Mouse (Mus musculus) heart, postnatal 14 days (tissue): Measurements from ENCODE around the gene Mbl2. TPM values are rescaled to one million over a fixed set of nuclear protein-coding genes. Genes with fewer than 3 reads are reported as not detected.
"Not testable (repeated sequence)": the region's sequence is repeated elsewhere in the genome, so short reads cannot be mapped to it uniquely, and the experiment has no call there.

ENCODE experiments used
- DNase-seq, 2 experiments: peaks; one replicate each; pipeline ENCODE4 v3.0.0; 2021 to 2022
- intact Hi-C: fragments of 180-260 bp; cut with DNase I; formaldehyde crosslinking; loops from one replicate; pipeline ENCODE4 v1.15.1; 2025
- long read RNA-seq, 2 experiments: library from polyadenylated mRNA; stranded (forward); transcript quantifications; one replicate each; pipeline ENCODE4 v2.0.0; 2021
- total RNA-seq, 2 experiments: library from RNA; stranded (reverse); gene quantifications; 2 replicates each; pipeline ENCODE4 v1.2.3; 2021

The Mbl2 gene
- not detected for total RNA-seq
- long read RNA-seq, experiment 1 = 0 reads
- long read RNA-seq, experiment 2 = 0 reads

GRCm38 (mm10) chr19:30232691-30233090 lies at the start of gene Mbl2:
Gene Mbl2 (plus strand): TSS chr19:30232942.
- no peak for DNase-seq
- intact Hi-C loops = no loop called here

- intact Hi-C loops = no loop called here
- no peak for DNase-seq
Measured at GRCm38 (mm10) chr19:30185536-30185935, 47.2 kb upstream of the Mbl2 start.

- intact Hi-C loops = no loop called here
- DNase-seq = no peak
Measured at GRCm38 (mm10) chr19:30187232-30187631, 45.5 kb upstream of the Mbl2 start.

GRCm38 (mm10) chr19:30194999-30195398 lies 37.7 kb upstream of the Mbl2 start:
- DNase-seq = no peak
- intact Hi-C loops = no loop called here

GRCm38 (mm10) chr19:30202177-30202576 lies 30.6 kb upstream of the Mbl2 start:
- intact Hi-C loops = loop anchor here (2.0 kb wide), 1 partner anchor 375 kb away; no protein-coding TSS in a partner anchor
- no peak for DNase-seq

GRCm38 (mm10) chr19:30205159-30205816 lies 27.5 kb upstream of the Mbl2 start:
- intact Hi-C loops = no loop called here
- DNase-seq = peak; percentile 15 to 44

GRCm38 (mm10) chr19:30205874-30206273 lies 26.9 kb upstream of the Mbl2 start:
- DNase-seq = no peak
- intact Hi-C loops = no loop called here

GRCm38 (mm10) chr19:30206981-30207380 lies 25.8 kb upstream of the Mbl2 start:
- DNase-seq = no peak
- intact Hi-C loops = no loop called here

GRCm38 (mm10) chr19:30209006-30209405 lies 23.7 kb upstream of the Mbl2 start:
- intact Hi-C loops, DNase-seq: not testable (repeated sequence)

GRCm38 (mm10) chr19:30214026-30214425 lies 18.7 kb upstream of the Mbl2 start:
- intact Hi-C loops = no loop called here
- DNase-seq = no peak

GRCm38 (mm10) chr19:30215736-30216135 lies 17.0 kb upstream of the Mbl2 start:
- DNase-seq, intact Hi-C loops: not testable (repeated sequence)

- no peak for DNase-seq
- intact Hi-C loops = no loop called here
Measured at GRCm38 (mm10) chr19:30216186-30216585, 16.6 kb upstream of the Mbl2 start.

GRCm38 (mm10) chr19:30217335-30217734 lies 15.4 kb upstream of the Mbl2 start:
- peak; percentile 54 to 72 for DNase-seq
- intact Hi-C loops = no loop called here

- intact Hi-C loops, DNase-seq: not testable (repeated sequence)
Measured at GRCm38 (mm10) chr19:30222593-30222992, 10.1 kb upstream of the Mbl2 start.

GRCm38 (mm10) chr19:30229477-30229876 lies 3.3 kb upstream of the Mbl2 start:
- intact Hi-C loops = no loop called here
- DNase-seq = no peak

GRCm38 (mm10) chr19:30234416-30234815 lies 1.7 kb downstream of the Mbl2 start:
- intact Hi-C loops = no loop called here
- no peak for DNase-seq

- intact Hi-C loops = no loop called here
- peak; percentile 5 to 17 for DNase-seq
Measured at GRCm38 (mm10) chr19:30247359-30247758, 14.6 kb downstream of the Mbl2 start.

GRCm38 (mm10) chr19:30248822-30249221 lies 16.1 kb downstream of the Mbl2 start:
- DNase-seq = peak; percentile 59 to 73
- intact Hi-C loops = loop anchor here (1.0 kb wide), 1 partner anchor 305 kb away; no protein-coding TSS in a partner anchor

- intact Hi-C loops = no loop called here
- no peak for DNase-seq
Measured at GRCm38 (mm10) chr19:30252253-30252652, 19.5 kb downstream of the Mbl2 start.

GRCm38 (mm10) chr19:30256339-30256738 lies 23.6 kb downstream of the Mbl2 start:
- DNase-seq = no peak
- intact Hi-C loops = no loop called here

- no peak for DNase-seq
- intact Hi-C loops = no loop called here
Measured at GRCm38 (mm10) chr19:30281125-30281524, 48.4 kb downstream of the Mbl2 start.

- intact Hi-C loops = no loop called here
- DNase-seq = no peak
Measured at GRCm38 (mm10) chr19:30287899-30288490, 55.3 kb downstream of the Mbl2 start.
